Mouse (Mus musculus) lung, postnatal 0 days (tissue): Measurements from ENCODE around the gene Retsat. TPM values are rescaled to one million over a fixed set of nuclear protein-coding genes. Genes with fewer than 3 reads are reported as not detected.

Experiments used
- ATAC-seq: fragments of 200-750 bp; cut with Nextera tagmentation; 2 replicates; pipeline ENCODE4 v1.8.0; 2017; ENCODE audit warnings: moderate library complexity
- DNase-seq: peaks from one replicate; pipeline ENCODE4 v3.0.0-alpha.2; 2016; ENCODE audit warnings: low spot score
- H3K27ac ChIP-seq: fragments of 300-500 bp; sonication (generic); 2 replicates; pipeline ENCODE4 v1.5.1; 2014; ENCODE audit warnings: antibody characterized with exemption, mild to moderate bottlenecking, low read length, mixed read lengths
- H3K27me3 ChIP-seq: fragments of 300-500 bp; sonication (generic); replicated peaks from 2 replicates; pipeline ENCODE4 v1.6.1; 2014; ENCODE audit warnings: low read length, mixed read lengths; ENCODE audit not compliant: insufficient read depth
- H3K36me3 ChIP-seq: fragments of 300-500 bp; sonication (generic); 2 replicates; pipeline ENCODE4 v1.6.1; 2014; ENCODE audit warnings: low read length, mixed read lengths; ENCODE audit not compliant: insufficient read depth
- H3K4me1 ChIP-seq: fragments of 300-500 bp; sonication (generic); 2 replicates; pipeline ENCODE4 v1.6.1; 2014; ENCODE audit warnings: antibody characterized with exemption, low read depth, low read length, mixed read lengths; ENCODE audit not compliant: insufficient read depth
- H3K4me2 ChIP-seq: fragments of 300-500 bp; sonication (generic); replicated peaks from 2 replicates; pipeline ENCODE4 v1.6.1; 2014; ENCODE audit warnings: low read depth, mild to moderate bottlenecking, low read length, moderate library complexity, mixed read lengths
- H3K4me3 ChIP-seq: fragments of 300-500 bp; sonication (generic); 2 replicates; pipeline ENCODE4 v1.5.1; 2014; ENCODE audit warnings: low read depth, low read length
- H3K9ac ChIP-seq: fragments of 300-500 bp; sonication (generic); replicated peaks from 2 replicates; pipeline ENCODE4 v1.6.1; 2014; ENCODE audit warnings: low read depth, mild to moderate bottlenecking
- H3K9me3 ChIP-seq: fragments of 300-500 bp; sonication (generic); 2 replicates; pipeline ENCODE4 v1.6.1; 2016; ENCODE audit warnings: low read length, mixed read lengths
- CTCF ChIP-seq: IDR thresholded peaks from 2 replicates; pipeline ENCODE4 v1.5.1; 2016; ENCODE audit warnings: antibody characterized with exemption, mild to moderate bottlenecking
- EP300 ChIP-seq: IDR thresholded peaks from 2 replicates; pipeline ENCODE4 v1.6.1; 2016; ENCODE audit warnings: antibody characterized with exemption, mild to moderate bottlenecking, control low read depth
- WGBS: fragments of 180-500 bp; shearing (Covaris S2); extraction: QIAGEN DNeasy Blood & Tissue Kit; methylation state at CpG from one replicate; pipeline ENCODE4 v1.1.7; 2014; 5-methylcytosine and 5-hydroxymethylcytosine counted together
- polyA plus RNA-seq: library from polyadenylated mRNA; unstranded; fragments of >200 nt; fragmentation: Nextera tagmentation; extraction: Ambion mirVana; gene quantifications from 2 replicates; pipeline ENCODE4 v1.2.1, GENCODE M21; 2015

Gene Retsat
- polyA plus RNA-seq, 1 experiment from 2014 or later = 42.7 TPM

- no peaks in the 10 kb centered on the region for H3K4me1 ChIP-seq
- ATAC-seq (no peak), DNase-seq (no peak)
- no peaks in the 10 kb centered on the region for H3K27me3 ChIP-seq
- 87% methylated on average over 10 of the region's 10 CpGs for WGBS
- H3K9me3 ChIP-seq = no peaks in the 10 kb centered on the region
- H3K4me3 ChIP-seq = no peak overlapping the region
- no peaks in the 10 kb centered on the region; the same call in 1 of the 2 replicates for H3K36me3 ChIP-seq
- TF ChIP-seq EP300 (no peak), CTCF (no peak)
- H3K4me2 ChIP-seq = no peak overlapping the region
- no peak overlapping the region for H3K27ac ChIP-seq
- no peak overlapping the region for H3K9ac ChIP-seq
Measured at GRCm38 (mm10) chr6:72568736-72569135, 29.5 kb upstream of the Retsat start.

- DNase-seq (no peak), ATAC-seq (no peak)
- Histone ChIP-seq H3K4me3 (no peak overlapping the region), H3K9ac (no peak overlapping the region), H3K27ac (no peak overlapping the region), H3K4me2 (no peak overlapping the region), H3K9me3 (no peaks in the 10 kb centered on the region), H3K36me3 (no peaks in the 10 kb centered on the region; the same call in 1 of the 2 replicates), H3K4me1 (no peaks in the 10 kb centered on the region), H3K27me3 (no peaks in the 10 kb centered on the region)
- 85% methylated on average over 10 of the region's 10 CpGs for WGBS
- TF ChIP-seq CTCF (no peak), EP300 (no peak)
Measured at GRCm38 (mm10) chr6:72570644-72571397, 27.5 kb upstream of the Retsat start.

DNA sequence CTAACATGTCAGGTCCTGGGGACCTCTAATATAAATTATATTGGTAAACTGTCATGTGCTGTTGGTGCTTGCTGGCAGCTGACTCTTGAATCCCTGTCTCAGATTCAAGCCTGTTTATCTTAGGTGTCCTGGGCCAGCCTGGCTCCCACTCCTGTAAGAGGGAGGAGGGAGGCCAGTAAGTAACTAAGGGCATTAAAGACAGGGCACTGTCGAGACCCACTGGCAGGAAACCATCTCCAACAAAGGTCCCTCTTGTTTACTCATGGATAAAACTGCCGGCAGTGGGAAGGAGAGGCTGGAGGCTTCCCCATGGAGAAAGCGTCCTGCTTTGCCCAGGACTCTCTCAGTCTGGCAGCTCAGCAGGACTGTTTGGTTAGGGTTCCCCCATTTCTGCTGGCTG, 26.4 kb upstream of the Retsat start:
- Histone ChIP-seq H3K4me1 (no peaks in the 10 kb centered on the region), H3K9me3 (no peaks in the 10 kb centered on the region), H3K4me3 (no peak overlapping the region), H3K9ac (no peak overlapping the region), H3K27ac (no peak overlapping the region), H3K36me3 (no peaks in the 10 kb centered on the region; the same call in 1 of the 2 replicates), H3K4me2 (no peak overlapping the region), H3K27me3 (no peaks in the 10 kb centered on the region)
- DNase-seq (no peak), ATAC-seq (no peak)
- WGBS = 28% methylated on average over 3 of the region's 3 CpGs
- TF ChIP-seq CTCF (no peak), EP300 (no peak)

DNA sequence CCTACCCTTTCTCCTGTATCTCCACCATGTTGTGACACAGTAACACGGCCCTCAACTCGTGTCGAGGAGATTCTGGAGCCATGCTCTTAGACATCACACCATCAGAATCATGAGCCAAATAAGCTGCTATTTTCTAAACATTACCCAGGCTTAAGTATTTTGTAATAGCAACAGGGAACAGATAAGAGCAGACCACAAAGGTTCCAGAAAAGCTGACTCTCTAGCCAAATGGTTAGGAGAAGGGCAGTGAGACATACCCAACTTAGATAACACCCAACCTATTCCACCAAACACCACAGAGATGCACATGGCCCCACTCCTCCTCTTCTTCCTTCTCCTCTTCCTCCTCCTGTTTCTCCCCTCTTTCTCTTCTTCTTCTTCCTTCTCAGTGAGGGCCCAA, 22.2 kb upstream of the Retsat start:
- WGBS = 84% methylated on average over 3 of the region's 3 CpGs
- TF ChIP-seq CTCF = no peak
- TF ChIP-seq EP300 = no peak
- no peaks in the 10 kb centered on the region for H3K9me3 ChIP-seq
- H3K36me3 ChIP-seq = peaks cover 19% of the 10 kb centered on the region; the same call in 1 of the 2 replicates
- no peak overlapping the region for H3K4me2 ChIP-seq
- no peaks in the 10 kb centered on the region for H3K4me1 ChIP-seq
- H3K9ac ChIP-seq = no peak overlapping the region
- H3K27me3 ChIP-seq = no peaks in the 10 kb centered on the region
- DNase-seq (no peak), ATAC-seq (no peak)
- H3K4me3 ChIP-seq = no peak overlapping the region
- H3K27ac ChIP-seq = no peak overlapping the region

GRCm38 (mm10) chr6:72581625-72582382, 16.5 kb upstream of the Retsat start:
- DNase-seq = peak; percentile 36
- Histone ChIP-seq H3K4me1 (no peaks in the 10 kb centered on the region), H3K4me2 (no peak overlapping the region), H3K4me3 (no peak overlapping the region), H3K36me3 (peaks cover 19% of the 10 kb centered on the region; the same call in 1 of the 2 replicates), H3K9ac (no peak overlapping the region), H3K9me3 (no peaks in the 10 kb centered on the region), H3K27ac (no peak overlapping the region), H3K27me3 (no peaks in the 10 kb centered on the region)
- ATAC-seq = peak; percentile 65
- WGBS = 69% methylated on average over 11 of the region's 11 CpGs
- TF ChIP-seq EP300 (no peak), CTCF (no peak)

DNA sequence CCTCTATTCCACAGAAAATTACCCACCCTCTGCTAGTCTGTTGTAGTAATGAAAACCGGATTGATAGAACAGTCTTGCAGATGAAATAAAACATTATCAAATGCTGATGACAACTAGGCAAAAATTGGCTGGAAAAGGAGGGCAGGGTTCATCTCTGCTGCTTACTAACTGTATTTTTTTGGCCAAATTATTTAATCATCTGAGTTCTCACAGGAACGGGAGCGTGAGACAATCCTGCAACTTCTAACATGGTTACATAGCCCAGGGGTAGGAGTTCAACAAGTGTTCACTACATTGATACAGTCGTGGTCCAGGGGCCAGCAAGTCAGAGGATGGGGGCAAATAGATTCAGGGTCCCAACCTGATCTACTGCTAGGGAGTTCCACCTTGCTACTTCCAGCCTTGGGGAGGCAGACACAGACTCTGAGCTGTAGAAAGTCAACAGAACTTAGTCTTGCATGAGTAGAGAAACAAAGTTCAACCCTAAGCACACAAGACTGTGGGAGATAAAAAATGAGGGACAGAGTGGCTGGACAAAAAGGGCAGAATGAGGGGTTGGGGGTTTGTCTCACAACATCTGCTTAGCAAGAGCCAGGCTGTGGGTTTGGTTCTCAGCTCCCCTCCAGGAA, 14.9 kb upstream of the Retsat start:
- no peak for ATAC-seq
- Histone ChIP-seq H3K4me1 (no peaks in the 10 kb centered on the region), H3K9ac (no peak overlapping the region), H3K4me3 (no peak overlapping the region), H3K36me3 (peaks cover 18% of the 10 kb centered on the region; the same call in 1 of the 2 replicates), H3K9me3 (no peaks in the 10 kb centered on the region), H3K4me2 (no peak overlapping the region), H3K27me3 (no peaks in the 10 kb centered on the region), H3K27ac (no peak overlapping the region)
- no peak for TF ChIP-seq CTCF
- no peak for TF ChIP-seq EP300
- WGBS = 76% methylated on average over 4 of the region's 4 CpGs
- DNase-seq = no peak
